ENCODE assay signal across 22 mouse cellular contexts in the genomic region with DNA sequence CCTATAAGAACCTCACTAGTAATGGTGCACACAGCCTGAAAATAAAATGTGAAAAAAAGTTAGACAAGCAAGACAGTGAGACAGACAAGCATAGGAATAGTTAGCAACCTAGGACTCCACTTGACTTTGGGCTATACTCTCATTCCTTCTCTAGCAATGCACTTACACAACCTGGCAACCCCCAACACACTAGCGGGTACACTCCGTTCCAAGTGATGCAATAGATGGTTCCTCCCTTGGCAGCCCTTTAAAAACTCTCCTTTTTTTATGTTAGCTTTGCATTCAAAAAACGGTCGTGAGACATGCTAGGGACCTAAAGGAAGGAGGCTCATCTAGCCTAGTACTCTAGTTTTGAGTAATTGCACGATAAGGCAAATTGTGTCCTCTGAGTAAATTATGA.
DNase-seq lines count a peak whose midpoint lies in the region; ATAC-seq and TF ChIP-seq lines count a peak whose summit lies in the region.
"Had no signal": no experiment of that assay in that cellular context is flagged by ENCODE, and none has a peak within 500 bp of the region (broad histone marks: within the 10 kb centered on the region; RNA-seq: fewer than 3 reads in every experiment).

No protein-coding gene starts in this region.

- H3K79me2 ChIP-seq in liver, adult 2 months (ENCODE audit: control insufficient read depth, insufficient read depth, low read length) = no peaks in the 10 kb centered on the region

- H3K36me3 ChIP-seq in liver, adult 2 months (ENCODE audit: control insufficient read depth, insufficient read depth, low read length) = no peaks in the 10 kb centered on the region
- H3K36me3 ChIP-seq in liver, postnatal 0 days (replicated peaks; ENCODE audit: insufficient read depth, low read length) = no peaks in the 10 kb centered on the region
- H3K36me3 ChIP-seq: embryonic facial prominence, embryonic 10.5 days; embryonic facial prominence, embryonic 12.5 days; forebrain, embryonic 15.5 days; G1E had no signal

- H3K9ac ChIP-seq in liver, adult 2 months (ENCODE audit: low read depth, low read length) = no peak overlapping the region
- no peak overlapping the region for H3K9ac ChIP-seq in liver, postnatal 0 days (replicated peaks)
- H3K9ac ChIP-seq: embryonic facial prominence, embryonic 12.5 days; forebrain, embryonic 13.5 days; forebrain, embryonic 15.5 days; forebrain, postnatal 0 days had no signal

- H3K4me2 ChIP-seq in liver, postnatal 0 days (ENCODE audit: low read depth, low read length) = no peak overlapping the region
- H3K4me2 ChIP-seq: embryonic facial prominence, embryonic 12.5 days; forebrain, embryonic 13.5 days; forebrain, embryonic 15.5 days had no signal

- no peak overlapping the region for H3K4me3 ChIP-seq in liver, adult 2 months (ENCODE audit: insufficient read depth, low read depth, low read length)
- H3K4me3 ChIP-seq in liver, postnatal 0 days (ENCODE audit: low read depth, low read length) = no peak overlapping the region
- H3K4me3 ChIP-seq: embryonic facial prominence, embryonic 10.5 days; embryonic facial prominence, embryonic 12.5 days; forebrain, embryonic 13.5 days; forebrain, embryonic 15.5 days had no signal

- H3K27me3 ChIP-seq in liver, adult 2 months (ENCODE audit: control insufficient read depth, insufficient read depth, low read length) = no peaks in the 10 kb centered on the region
- H3K27me3 ChIP-seq in liver, postnatal 0 days (ENCODE audit: insufficient read depth, low read length) = no peaks in the 10 kb centered on the region
- H3K27me3 ChIP-seq: CH12.LX; embryonic facial prominence, embryonic 12.5 days; forebrain, embryonic 13.5 days; forebrain, embryonic 15.5 days had no signal

- H3K9me3 ChIP-seq in liver, postnatal 0 days (ENCODE audit: low read length) = no peaks in the 10 kb centered on the region
- H3K9me3 ChIP-seq: embryonic facial prominence, embryonic 10.5 days; embryonic facial prominence, embryonic 12.5 days; forebrain, embryonic 13.5 days; forebrain, embryonic 15.5 days; G1E had no signal

- no peak for TF ChIP-seq EP300 in liver, postnatal 0 days (IDR thresholded peaks at IDR 0.05; ENCODE audit: low read depth)

- DNase-seq in adrenal gland, postnatal 14 days = peak; percentile 13
- DNase-seq in adrenal gland, adult 8-10 months = no peak
- peak; percentile 67 for DNase-seq in liver, adult 2 months (ENCODE audit: extremely low read depth, low read depth, low spot score)
- no peak for DNase-seq in liver, postnatal 0 days
- peak; percentile 70 for DNase-seq in fat pad, adult 2 months (ENCODE audit: extremely low read depth, low read depth, low spot score)
- DNase-seq: adrenal gland, postnatal 10 days; adrenal gland, postnatal 36 days; B cell, adult 2 months; cerebellum, adult 11-12 months; cerebellum, adult 2 months; cerebellum, adult 9-10 months; cerebellum, postnatal 10 days; cerebellum, postnatal 25 days; forebrain, postnatal 0 days had no signal

- no peak overlapping the region for H3K27ac ChIP-seq in liver, adult 2 months (replicated peaks; ENCODE audit: insufficient read depth, low read depth, low read length)
- no peak overlapping the region for H3K27ac ChIP-seq in liver, postnatal 0 days (ENCODE audit: low read depth)
- H3K27ac ChIP-seq: embryonic facial prominence, embryonic 10.5 days; embryonic facial prominence, embryonic 12.5 days; forebrain, embryonic 13.5 days; forebrain, embryonic 15.5 days had no signal

- WGBS in liver, adult 2 months = 79% methylated on average over 5 of the region's 5 CpGs
- WGBS in liver, postnatal 0 days (ENCODE audit: insufficient replicate concordance) = 78% methylated on average over 5 of the region's 5 CpGs

- no peak for TF ChIP-seq POLR2A in liver, adult 2 months (IDR thresholded peaks at IDR 0.05; ENCODE audit: extremely low read depth, insufficient read depth, low read length)

- no peak for TF ChIP-seq CTCF in liver, adult 2 months (IDR thresholded peaks at IDR 0.05; ENCODE audit: low read depth, low read length)
- no peak for TF ChIP-seq CTCF in liver, postnatal 0 days (IDR thresholded peaks at IDR 0.05; ENCODE audit: low read depth)

- ATAC-seq in liver, postnatal 0 days = no peak
- ATAC-seq in erythroid progenitor cell, adult 5-6 weeks (replicated peaks; ENCODE audit: low FRiP score, poor library complexity, severe bottlenecking) = no peak
- ATAC-seq: CD4-positive, CD25-positive, alpha-beta regulatory T cell, adult 4 months; forebrain, embryonic 13.5 days; forebrain, embryonic 15.5 days; forebrain, postnatal 0 days had no signal

- H3K4me1 ChIP-seq in liver, adult 2 months (ENCODE audit: control insufficient read depth, insufficient read depth, low read length) = no peaks in the 10 kb centered on the region
- no peaks in the 10 kb centered on the region for H3K4me1 ChIP-seq in liver, postnatal 0 days (ENCODE audit: insufficient read depth)
- H3K4me1 ChIP-seq: embryonic facial prominence, embryonic 10.5 days; embryonic facial prominence, embryonic 12.5 days; forebrain, embryonic 13.5 days; forebrain, embryonic 15.5 days had no signal

Comparison
In these comparisons a context has a peak if more than half of its experiments do, and no peak if none do; other contexts are left out.
1. DNase-seq: peak in adrenal gland, postnatal 14 days (single experiment), liver, adult 2 months (single experiment) and fat pad, adult 2 months (single experiment); none in adrenal gland, adult 8-10 months (single experiment) and liver, postnatal 0 days (single experiment).